Mouse (Mus musculus): ENCODE results near the gene Ints7.

Ints7 gene

DNA sequence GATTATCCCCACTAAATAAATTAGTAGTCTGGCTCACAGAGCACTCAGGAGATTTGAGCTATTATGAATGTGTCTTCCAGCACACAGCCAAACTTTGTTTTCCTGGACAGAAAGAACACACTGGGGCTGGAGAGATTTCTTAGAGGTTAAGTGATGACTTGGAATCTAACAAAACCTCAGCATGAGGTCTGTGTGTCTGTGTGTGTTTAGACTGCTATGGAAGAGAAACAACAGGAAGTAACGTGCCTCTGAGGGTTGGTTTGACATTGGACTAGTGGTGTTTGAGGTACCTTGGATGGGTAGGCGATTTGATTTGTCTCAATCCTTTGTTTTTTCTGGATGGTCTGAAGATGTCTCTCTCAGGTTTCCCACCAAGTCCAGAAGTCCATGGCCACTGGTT, 58.7 kb downstream of the Ints7 start:
- DNase-seq, result no peak

DNA sequence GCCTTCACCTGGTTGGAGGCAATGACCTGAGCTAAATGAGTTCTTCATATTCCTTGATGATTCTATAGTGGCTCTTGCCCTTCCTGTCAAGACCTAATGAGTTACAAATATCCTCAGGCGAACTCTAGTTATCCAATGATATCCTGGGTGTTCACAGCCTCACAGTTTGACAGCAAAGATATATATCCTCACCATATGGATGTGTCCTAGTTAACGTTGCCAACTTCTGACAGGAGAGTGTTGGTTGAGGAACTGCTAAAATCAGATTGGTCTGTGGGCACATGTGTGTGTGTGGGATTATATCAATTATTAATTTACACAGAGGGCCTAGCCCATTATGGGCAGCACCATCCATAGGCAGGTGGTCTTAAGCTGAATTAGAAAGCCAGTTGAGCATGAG, 63.0 kb downstream of the Ints7 start:
- no peak for DNase-seq

DNA sequence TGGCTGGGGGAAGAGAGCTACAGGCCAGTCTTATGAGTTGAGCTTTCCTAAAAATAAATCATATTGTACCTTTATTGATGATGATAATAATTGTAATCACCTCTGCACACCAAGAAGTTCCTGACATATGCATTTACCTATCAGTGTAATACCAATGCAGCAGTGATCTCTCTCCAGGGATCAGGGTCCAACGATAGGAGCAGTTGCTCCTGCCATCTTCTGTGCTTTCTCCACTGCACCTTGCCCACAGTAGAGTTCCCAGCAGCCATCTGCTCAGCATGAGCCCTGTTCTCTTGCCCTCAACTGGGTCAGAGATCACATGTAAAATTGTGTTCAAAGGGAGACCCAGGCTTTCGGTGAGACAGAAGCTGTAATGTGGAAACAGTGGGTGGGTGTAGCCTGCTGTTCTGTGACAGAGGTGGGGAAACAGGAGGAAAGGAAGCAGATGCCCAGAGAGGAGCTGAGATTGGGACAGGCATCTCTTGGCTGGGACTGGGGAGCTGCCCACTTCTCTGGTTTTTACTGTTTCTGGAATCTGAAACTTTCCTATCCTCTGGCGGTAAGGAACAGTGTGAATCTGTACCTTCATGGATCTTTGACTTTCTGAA, 63.9 kb downstream of the Ints7 start:
- no peak for DNase-seq

DNA sequence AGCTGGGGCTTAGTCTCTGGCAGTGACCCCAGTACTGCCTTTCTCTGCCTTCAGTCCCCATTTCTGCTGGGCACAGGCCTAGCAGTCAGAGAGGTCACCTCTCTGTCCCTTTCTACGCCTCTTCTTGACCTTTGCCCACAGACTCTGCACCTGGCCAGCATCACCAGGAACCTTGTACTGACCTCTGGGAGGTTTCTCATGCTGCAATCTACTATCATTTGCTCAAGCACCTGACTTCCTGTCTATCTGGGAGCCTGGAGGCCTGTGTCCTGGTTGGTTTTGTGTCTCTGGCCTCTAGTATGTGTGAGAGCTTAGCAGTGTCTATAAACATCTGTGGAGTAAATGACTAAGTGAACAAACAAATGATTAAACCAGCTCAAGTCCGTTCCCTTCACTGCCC, 64.7 kb downstream of the Ints7 start:
- DNase-seq, result peak; percentile 23

GRCm38 (mm10) chr1:191640848-191641247, 65.4 kb downstream of the Ints7 start:
- DNase-seq, result no peak

DNA sequence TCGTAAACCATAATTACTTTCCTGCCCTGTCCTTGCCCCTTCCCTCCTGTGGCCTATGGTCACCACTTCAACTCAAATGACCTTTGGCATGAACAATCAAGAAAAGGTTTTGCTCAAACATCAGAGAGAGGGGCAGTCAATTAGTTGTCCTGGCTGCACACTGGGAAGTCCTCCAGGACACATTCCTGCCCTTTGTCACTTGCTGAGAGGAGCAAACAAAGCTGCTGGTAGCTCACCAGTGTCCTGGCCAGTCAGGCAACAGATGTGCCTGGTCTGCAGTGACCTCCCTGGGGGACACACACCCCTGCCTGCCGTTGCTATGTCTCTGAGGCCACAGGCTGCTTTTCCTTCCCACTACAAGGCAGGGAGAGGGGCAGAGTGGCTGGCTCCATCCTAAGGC, 66.0 kb downstream of the Ints7 start:
- DNase-seq, result peak; percentile 71

DNA sequence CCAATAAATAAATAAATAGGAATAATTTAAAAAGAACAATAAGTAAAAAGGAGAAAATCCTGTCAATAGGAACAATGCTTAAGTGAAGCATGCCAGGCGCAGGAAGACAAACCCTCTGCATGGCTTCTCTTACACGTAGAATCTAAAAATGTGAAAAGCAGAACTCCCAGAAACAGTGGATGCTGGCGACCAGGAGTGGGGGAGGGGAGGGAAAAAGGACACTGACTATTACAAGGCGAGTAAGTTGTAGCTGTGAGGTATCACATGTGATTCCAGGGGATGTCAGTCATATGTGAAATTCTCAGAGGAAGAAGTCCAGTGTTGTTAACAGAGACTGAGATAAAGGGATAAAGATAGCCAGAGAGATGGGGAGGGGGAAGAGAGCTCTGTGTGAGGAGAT, 67.5 kb downstream of the Ints7 start:
- DNase-seq, result no peak

DNA sequence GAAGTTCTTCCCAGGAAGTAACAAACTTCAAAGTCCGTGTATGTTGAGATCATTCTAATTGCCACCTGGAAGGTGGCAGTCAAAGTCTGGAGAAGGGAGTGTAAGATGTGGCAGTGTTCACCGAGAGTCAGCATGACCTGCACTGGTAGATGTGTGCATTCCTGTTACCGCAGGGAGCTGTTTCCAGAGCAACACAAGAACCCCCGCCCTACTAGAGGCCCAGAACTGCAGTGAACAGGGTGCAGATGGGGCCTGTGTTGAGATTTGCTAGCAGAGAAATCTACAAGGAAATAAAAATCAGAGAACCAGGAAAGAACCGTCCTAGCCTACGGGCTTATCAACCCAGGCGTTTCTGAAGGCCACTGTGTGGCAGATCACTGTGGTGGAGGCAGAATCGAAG, 70.5 kb downstream of the Ints7 start:
- DNase-seq, result peak; percentile 21

DNA sequence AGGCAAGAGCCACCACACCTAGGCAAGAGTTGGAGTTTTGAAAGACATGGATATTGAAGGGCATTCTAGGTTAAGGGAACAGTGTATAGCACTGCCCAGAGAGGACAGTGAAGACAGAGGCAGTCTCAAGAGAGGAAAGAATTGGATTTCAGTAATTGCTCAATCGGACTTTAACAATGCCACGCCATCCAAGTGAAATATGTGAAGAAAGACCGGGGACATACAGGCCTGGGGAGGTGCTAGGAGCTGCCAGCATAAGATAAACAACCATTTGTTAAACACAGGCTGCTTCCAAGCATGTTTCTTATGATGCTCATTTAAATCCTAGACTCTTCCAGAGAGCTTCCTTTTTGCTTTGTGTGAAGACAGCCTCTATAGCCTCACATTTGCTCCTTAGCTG, 72.2 kb downstream of the Ints7 start:
- no peak for DNase-seq

- DNase-seq, result no peak
Observed at GRCm38 (mm10) chr1:191659441-191659840, 84.0 kb downstream of the Ints7 start.

DNA sequence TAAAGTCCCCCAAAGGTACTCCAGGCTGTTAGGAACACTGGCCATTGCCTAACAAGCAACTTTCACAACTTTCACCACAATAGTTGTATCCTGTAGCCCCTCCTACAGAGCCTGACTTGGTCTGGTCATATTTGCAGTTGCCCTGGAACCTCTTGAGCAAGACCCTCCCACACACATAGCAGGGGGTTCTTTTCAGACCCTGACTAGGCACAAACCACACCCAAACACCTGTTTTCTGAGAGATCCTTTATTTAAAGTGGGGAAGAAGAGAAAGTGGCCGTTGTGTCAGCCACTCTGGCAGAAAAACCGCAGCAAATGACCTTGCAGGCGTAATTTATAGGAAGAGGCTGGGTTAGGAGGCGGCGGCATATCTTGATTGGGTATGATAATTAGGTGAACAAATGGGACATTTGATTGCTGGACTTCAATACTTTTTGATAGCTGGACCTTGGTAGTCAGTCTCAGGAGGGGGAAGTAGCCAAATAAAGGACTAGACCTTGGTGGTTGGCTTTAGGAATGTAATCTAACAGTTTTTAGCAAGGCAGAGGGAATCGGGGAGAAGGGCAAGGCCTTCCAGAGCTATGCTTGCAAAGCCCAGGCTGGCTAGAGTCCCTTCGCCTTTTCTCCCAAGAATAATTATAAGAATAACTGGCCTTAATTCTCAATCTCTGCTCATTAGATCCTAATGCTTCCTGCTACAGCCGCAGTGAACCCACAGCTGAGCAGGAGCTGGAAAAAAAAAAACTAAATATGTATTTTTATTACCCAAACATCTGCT, 85.8 kb downstream of the Ints7 start:
- no peak for DNase-seq

DNA sequence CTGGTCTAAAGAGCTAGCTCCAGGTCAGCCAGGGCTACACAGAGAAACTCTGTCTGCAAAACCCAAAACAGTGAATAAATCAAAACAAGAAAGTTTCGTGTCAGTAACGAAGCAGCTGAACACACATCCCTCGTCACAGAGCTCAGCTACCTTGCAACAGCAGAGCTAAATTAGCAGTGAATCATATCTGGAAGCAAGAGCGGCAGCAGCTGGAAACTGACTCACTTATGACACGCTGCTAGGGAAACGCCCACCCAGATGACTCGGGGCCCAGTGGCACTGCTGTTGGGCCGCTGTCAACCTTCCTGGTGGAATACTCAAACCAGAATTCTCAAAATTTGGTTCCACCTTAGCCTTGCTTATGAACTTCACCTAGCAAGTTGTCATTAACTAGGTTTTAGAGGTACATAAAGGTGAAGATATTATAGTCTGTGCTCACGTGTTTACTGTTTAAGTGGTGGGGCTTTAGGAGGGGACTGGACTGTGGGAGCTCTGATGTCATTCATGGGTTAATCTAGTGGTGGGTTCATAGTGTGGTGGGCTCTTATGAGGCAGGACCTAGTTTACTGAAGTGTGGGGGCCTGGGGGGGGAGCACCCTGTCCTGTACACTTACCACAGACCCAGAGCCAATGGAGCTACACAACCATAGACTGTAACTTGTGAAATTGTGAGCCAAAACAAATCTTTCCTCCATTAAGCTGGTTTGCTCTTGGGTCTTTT, 86.9 kb downstream of the Ints7 start:
- DNase-seq, result no peak

GRCm38 (mm10) chr1:191662899-191663500, 87.6 kb downstream of the Ints7 start:
- DNase-seq, result peak; percentile 70

DNA sequence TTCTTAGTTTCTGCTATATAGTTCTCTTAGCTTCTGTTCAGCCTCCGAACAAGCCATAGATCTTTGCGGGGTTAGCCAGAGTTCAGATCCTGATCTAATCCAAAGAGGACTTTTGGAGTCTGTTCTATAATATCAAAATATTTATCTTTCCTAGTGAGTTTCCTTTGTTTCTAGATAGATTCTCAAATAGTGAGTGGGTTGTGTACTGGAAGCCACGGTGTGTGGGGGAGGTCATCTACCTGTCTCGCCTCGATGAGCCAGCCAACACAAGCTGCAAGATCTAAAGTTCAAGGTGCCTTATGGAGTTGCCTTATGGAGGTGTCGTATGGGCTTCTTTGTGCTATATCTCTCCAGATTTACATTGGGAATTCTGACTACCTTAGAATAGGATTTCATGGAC, 88.2 kb downstream of the Ints7 start:
- DNase-seq, result no peak

DNA sequence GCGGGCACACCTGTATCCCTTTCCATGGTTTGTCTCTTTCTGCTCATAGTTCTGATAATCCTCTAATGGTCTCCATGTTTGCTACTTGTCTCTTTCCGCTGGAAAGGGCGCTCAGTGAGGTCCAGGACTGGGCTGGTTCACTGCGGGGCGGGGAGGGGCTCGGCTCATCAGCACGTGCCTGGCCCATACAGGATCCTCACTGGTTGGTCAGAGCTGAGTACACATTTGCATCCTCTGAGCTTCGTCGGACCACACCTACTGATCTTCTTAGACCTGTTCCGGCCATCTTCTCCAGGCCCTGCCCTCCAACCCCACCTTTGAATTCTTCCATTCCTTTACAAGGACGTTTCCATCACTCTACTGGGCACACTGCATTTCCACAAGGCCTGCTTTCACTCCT, 90.9 kb downstream of the Ints7 start:
- DNase-seq, result no peak

- DNase-seq, result no peak
Observed at GRCm38 (mm10) chr1:191668030-191668429, 92.6 kb downstream of the Ints7 start.

Measured in kidney, adult 11 months (tissue).